Mouse (Mus musculus) intestine, embryonic 15.5 days (tissue): ENCODE measurements around the gene Flot2. TPM values are rescaled to one million over a fixed set of nuclear protein-coding genes. Genes with fewer than 3 reads are reported as not detected.
A peak's percentile ranks its signal among the peaks of the same experiment; 100 is the strongest.

ENCODE experiments used
- ATAC-seq: fragments of 200-750 bp; cut with Nextera tagmentation; 2 replicates; pipeline ENCODE4 v1.8.0; 2017; ENCODE audit warnings: moderate TSS enrichment, moderate library complexity
- H3K27ac ChIP-seq: fragments of 300-500 bp; sonication (generic); 2 replicates; pipeline ENCODE4 v1.5.1; 2015; ENCODE audit warnings: mild to moderate bottlenecking, inconsistent platforms
- H3K27me3 ChIP-seq: fragments of 300-500 bp; sonication (generic); replicated peaks from 2 replicates; pipeline ENCODE4 v1.6.1; 2015; ENCODE audit warnings: inconsistent platforms
- H3K36me3 ChIP-seq: fragments of 300-500 bp; sonication (generic); 2 replicates; pipeline ENCODE4 v1.6.1; 2015; ENCODE audit warnings: inconsistent platforms
- H3K4me1 ChIP-seq: fragments of 300-500 bp; sonication (generic); replicated peaks from 2 replicates; pipeline ENCODE4 v1.6.1; 2015; ENCODE audit warnings: inconsistent platforms
- H3K4me2 ChIP-seq: fragments of 300-500 bp; sonication (generic); replicated peaks from 2 replicates; pipeline ENCODE4 v1.6.1; 2015; ENCODE audit warnings: mild to moderate bottlenecking, inconsistent platforms
- H3K4me3 ChIP-seq: fragments of 300-500 bp; sonication (generic); replicated peaks from 2 replicates; pipeline ENCODE4 v1.5.1; 2015; ENCODE audit warnings: inconsistent platforms
- H3K9ac ChIP-seq: fragments of 300-500 bp; sonication (generic); 2 replicates; pipeline ENCODE4 v1.6.1; 2015; ENCODE audit warnings: inconsistent platforms
- H3K9me3 ChIP-seq: fragments of 300-500 bp; sonication (generic); 2 replicates; pipeline ENCODE4 v1.6.1; 2016; ENCODE audit warnings: inconsistent platforms
- WGBS: fragments of 180-500 bp; shearing (Covaris S2); methylation state at CpG from one replicate; pipeline ENCODE4 v1.1.7; 2015; 5-methylcytosine and 5-hydroxymethylcytosine counted together
- microRNA counts: library from miRNA; unstranded; fragments of <30 nt; microRNA quantifications from one replicate; lab custom pipeline; 2016
- polyA plus RNA-seq: library from polyadenylated mRNA; unstranded; fragments of >200 nt; fragmentation: Nextera tagmentation; extraction: Ambion mirVana; gene quantifications from 2 replicates; pipeline ENCODE4 v1.2.1, GENCODE M21; 2015

The Flot2 gene
- polyA plus RNA-seq, 1 experiment from 2014 or later = 44.2 TPM

- Histone ChIP-seq H3K27ac (no peak overlapping the region), H3K9ac (no peak overlapping the region), H3K4me3 (no peak overlapping the region), H3K27me3 (no peaks in the 10 kb centered on the region), H3K4me2 (no peak overlapping the region), H3K9me3 (no peaks in the 10 kb centered on the region), H3K36me3 (no peaks in the 10 kb centered on the region), H3K4me1 (no peaks in the 10 kb centered on the region)
- WGBS = 76% methylated on average over 5 of the region's 5 CpGs
- no peak for ATAC-seq
Measured at GRCm38 (mm10) chr11:78087756-78088281, 50.1 kb downstream of the Flot2 start.

- 47% methylated on average over 11 of the region's 11 CpGs for WGBS
- H3K9ac ChIP-seq = peak overlapping the region; percentile 68
- peaks cover 9% of the 10 kb centered on the region; the same call in 1 of the 2 replicates for H3K4me1 ChIP-seq
- H3K4me2 ChIP-seq = peak overlapping the region; percentile 82
- H3K27ac ChIP-seq = no peak overlapping the region
- ATAC-seq = peak; percentile 22; the same call in 1 of the 2 replicates
- H3K36me3 ChIP-seq = no peaks in the 10 kb centered on the region
- no peaks in the 10 kb centered on the region for H3K27me3 ChIP-seq
- peak overlapping the region; percentile 70 for H3K4me3 ChIP-seq
- H3K9me3 ChIP-seq = no peaks in the 10 kb centered on the region
Measured at GRCm38 (mm10) chr11:78094137-78094503, 56.4 kb downstream of the Flot2 start.

- no peaks in the 10 kb centered on the region for H3K9me3 ChIP-seq
- peak within 1 kb of the TSS; percentile 68 for H3K9ac ChIP-seq
- peak within 1 kb of the TSS; percentile 82 for H3K4me2 ChIP-seq
- peak within 1 kb of the TSS; percentile 52 for H3K27ac ChIP-seq
- H3K27me3 ChIP-seq = no peaks in the 10 kb centered on the region
- H3K4me1 ChIP-seq = peaks cover 9% of the 10 kb centered on the region; the same call in 1 of the 2 replicates
- H3K36me3 ChIP-seq = no peaks in the 10 kb centered on the region
- ATAC-seq = peak; percentile 96
- WGBS = under 1% methylated on average over 38 of the region's 38 CpGs
- H3K4me3 ChIP-seq = peak within 1 kb of the TSS; percentile 70
Measured at GRCm38 (mm10) chr11:78094504-78095143, 56.9 kb downstream of the Flot2 start, which contains the start of gene Fam222b. TSS of gene Fam222b (plus strand) at chr11:78094660.

- WGBS = 22% methylated on average over 5 of the region's 5 CpGs
- Histone ChIP-seq H3K9me3 (no peaks in the 10 kb centered on the region), H3K9ac (peak overlapping the region; percentile 68), H3K27ac (no peak overlapping the region), H3K27me3 (no peaks in the 10 kb centered on the region), H3K4me3 (peak overlapping the region; percentile 70), H3K4me1 (peaks cover 9% of the 10 kb centered on the region; the same call in 1 of the 2 replicates), H3K36me3 (no peaks in the 10 kb centered on the region), H3K4me2 (peak overlapping the region; percentile 82)
- ATAC-seq = no peak
Measured at GRCm38 (mm10) chr11:78095144-78095516, 57.4 kb downstream of the Flot2 start.

GRCm38 (mm10) chr11:78097077-78097476 is 59.3 kb downstream of the Flot2 start:
- Histone ChIP-seq H3K9me3 (no peaks in the 10 kb centered on the region), H3K4me2 (no peak overlapping the region), H3K36me3 (0 out of 2 replicates have a peak, but pooled peaks cover 3% of the 10 kb centered on the region), H3K4me3 (no peak overlapping the region), H3K4me1 (peaks cover 9% of the 10 kb centered on the region; the same call in 1 of the 2 replicates), H3K27ac (no peak overlapping the region), H3K9ac (no peak overlapping the region), H3K27me3 (no peaks in the 10 kb centered on the region)
- ATAC-seq = no peak
- 36% methylated on average over 3 of the region's 3 CpGs for WGBS

GRCm38 (mm10) chr11:78100746-78101145 is 63.0 kb downstream of the Flot2 start:
- no peak overlapping the region for H3K4me3 ChIP-seq
- ATAC-seq = no peak
- no peak overlapping the region for H3K9ac ChIP-seq
- no peak overlapping the region for H3K4me2 ChIP-seq
- 0 out of 2 replicates have a peak, but pooled peaks cover 3% of the 10 kb centered on the region for H3K36me3 ChIP-seq
- H3K9me3 ChIP-seq = no peaks in the 10 kb centered on the region
- no peak overlapping the region for H3K27ac ChIP-seq
- 84% methylated on average over 11 of the region's 11 CpGs for WGBS
- H3K27me3 ChIP-seq = no peaks in the 10 kb centered on the region
- H3K4me1 ChIP-seq = peaks cover 2% of the 10 kb centered on the region; the same call in 1 of the 2 replicates

- H3K9ac ChIP-seq = no peak overlapping the region
- H3K36me3 ChIP-seq = 0 out of 2 replicates have a peak, but pooled peaks cover 5% of the 10 kb centered on the region
- no peaks in the 10 kb centered on the region for H3K27me3 ChIP-seq
- no peak overlapping the region for H3K4me3 ChIP-seq
- no peaks in the 10 kb centered on the region for H3K9me3 ChIP-seq
- 83% methylated on average over 5 of the region's 5 CpGs for WGBS
- no peak overlapping the region for H3K4me2 ChIP-seq
- no peak for ATAC-seq
- no peak overlapping the region for H3K27ac ChIP-seq
- no peaks in the 10 kb centered on the region for H3K4me1 ChIP-seq
Measured at GRCm38 (mm10) chr11:78102142-78102541, 64.4 kb downstream of the Flot2 start.

- H3K36me3 ChIP-seq = 0 out of 2 replicates have a peak, but pooled peaks cover 5% of the 10 kb centered on the region
- no peaks in the 10 kb centered on the region for H3K4me1 ChIP-seq
- peak; percentile 47; the same call in 1 of the 2 replicates for ATAC-seq
- H3K9ac ChIP-seq = no peak overlapping the region
- H3K9me3 ChIP-seq = no peaks in the 10 kb centered on the region
- no peaks in the 10 kb centered on the region for H3K27me3 ChIP-seq
- H3K27ac ChIP-seq = no peak overlapping the region
- WGBS = 69% methylated on average over 5 of the region's 5 CpGs
- H3K4me3 ChIP-seq = no peak overlapping the region
- H3K4me2 ChIP-seq = no peak overlapping the region
Measured at GRCm38 (mm10) chr11:78102958-78103747, 65.4 kb downstream of the Flot2 start.

GRCm38 (mm10) chr11:78104501-78104900 is 66.8 kb downstream of the Flot2 start:
- no peaks in the 10 kb centered on the region for H3K27me3 ChIP-seq
- H3K4me3 ChIP-seq = no peak overlapping the region
- no peak for ATAC-seq
- H3K9ac ChIP-seq = no peak overlapping the region
- WGBS = 96% methylated on average over 5 of the region's 5 CpGs
- no peak overlapping the region for H3K4me2 ChIP-seq
- 0 out of 2 replicates have a peak, but pooled peaks cover 5% of the 10 kb centered on the region for H3K36me3 ChIP-seq
- H3K9me3 ChIP-seq = no peaks in the 10 kb centered on the region
- H3K27ac ChIP-seq = no peak overlapping the region
- no peaks in the 10 kb centered on the region for H3K4me1 ChIP-seq

MicroRNA genes within 50 kb of the gene (microRNA counts, 519-probe panel; counts per million panel counts)
- 3,678 counts per million, percentile 89 among the panel's probes with 10 or more counts for microRNA mmu-miR-144 (lab: Ali Mortazavi, UCI)
- microRNA mmu-miR-451 (lab: Ali Mortazavi, UCI) = 3,261 counts per million, percentile 82 among the panel's probes with 10 or more counts

Other genes with a start within 250 kb of the Flot2 start
- gene Pipox, start 143.8 kb upstream of the Flot2 start, polyA plus RNA-seq = 29.8 and 36.1 TPM in 2 replicates
- 0.95 and 1.2 TPM in 2 replicates for gene Sez6, start 107.1 kb upstream of the Flot2 start, polyA plus RNA-seq
- gene Phf12, start 55.2 kb upstream of the Flot2 start, polyA plus RNA-seq = 12.8 and 13.5 TPM in 2 replicates
- gene Dhrs13, start 5.7 kb upstream of the Flot2 start, polyA plus RNA-seq = 18.0 and 18.3 TPM in 2 replicates
- 30.8 and 31.6 TPM in 2 replicates for gene Eral1, start 42.5 kb downstream of the Flot2 start, polyA plus RNA-seq
- gene Fam222b, start 56.7 kb downstream of the Flot2 start, polyA plus RNA-seq = 13.1 and 13.3 TPM in 2 replicates
- 74.7 and 77.2 TPM in 2 replicates for gene Traf4, start 127.7 kb downstream of the Flot2 start, polyA plus RNA-seq
- gene Nek8, start 138.7 kb downstream of the Flot2 start, polyA plus RNA-seq = 14.4 and 17.1 TPM in 2 replicates
- gene Tlcd1, start 138.8 kb downstream of the Flot2 start, polyA plus RNA-seq = 39.1 and 39.8 TPM in 2 replicates
- gene Rpl23a, start 145.7 kb downstream of the Flot2 start, polyA plus RNA-seq = 1,310 and 1,463 TPM in 2 replicates
- gene Rab34, start 150.5 kb downstream of the Flot2 start, polyA plus RNA-seq = 87.9 and 91.4 TPM in 2 replicates
- gene Proca1, start 155.5 kb downstream of the Flot2 start, polyA plus RNA-seq = 2.6 and 3.1 TPM in 2 replicates
- gene Sdf2, start 207.8 kb downstream of the Flot2 start, polyA plus RNA-seq = 70.2 and 79.0 TPM in 2 replicates
- gene Supt6, start 208.1 kb downstream of the Flot2 start, polyA plus RNA-seq = 21.0 and 22.7 TPM in 2 replicates
- gene 2610507B11Rik, start 223.8 kb downstream of the Flot2 start, polyA plus RNA-seq = 68.6 and 71.1 TPM in 2 replicates